Mouse (Mus musculus) limb, embryonic 15.5 days (tissue): Measurements from ENCODE around the gene Rdh9. TPM values are rescaled to one million over a fixed set of nuclear protein-coding genes. Genes with fewer than 3 reads are reported as not detected.
"Not testable (repeated sequence)": the region's sequence is repeated elsewhere in the genome, so short reads cannot be mapped to it uniquely, and the experiment has no call there.

ENCODE experiments used
- ATAC-seq: fragments of 200-750 bp; cut with Nextera tagmentation; 2 replicates; pipeline ENCODE4 v1.8.0; 2017; ENCODE audit warnings: low read depth, moderate TSS enrichment; ENCODE audit not compliant: insufficient number of reproducible peaks, low FRiP score, low TSS enrichment
- H3K27ac ChIP-seq: fragments of 300-500 bp; sonication (generic); 2 replicates; pipeline ENCODE4 v1.5.1; 2015; ENCODE audit warnings: moderate library complexity, mild to moderate bottlenecking, inconsistent platforms
- H3K27me3 ChIP-seq: fragments of 300-500 bp; sonication (generic); 2 replicates; pipeline ENCODE4 v1.6.1; 2015; ENCODE audit warnings: inconsistent platforms
- H3K36me3 ChIP-seq: fragments of 300-500 bp; sonication (generic); 2 replicates; pipeline ENCODE4 v1.6.1; 2015; ENCODE audit warnings: inconsistent platforms
- H3K4me1 ChIP-seq: fragments of 300-500 bp; sonication (generic); 2 replicates; pipeline ENCODE4 v1.6.1; 2015; ENCODE audit warnings: inconsistent platforms
- H3K4me2 ChIP-seq: fragments of 300-500 bp; sonication (generic); 2 replicates; pipeline ENCODE4 v1.6.1; 2015; ENCODE audit warnings: mild to moderate bottlenecking, inconsistent platforms
- H3K4me3 ChIP-seq: fragments of 300-500 bp; sonication (generic); 2 replicates; pipeline ENCODE4 v1.5.1; 2015; ENCODE audit warnings: mild to moderate bottlenecking, inconsistent platforms
- H3K9ac ChIP-seq: fragments of 300-500 bp; sonication (generic); 2 replicates; pipeline ENCODE4 v1.6.1; 2015; ENCODE audit warnings: inconsistent platforms
- H3K9me3 ChIP-seq: fragments of 300-500 bp; sonication (generic); 2 replicates; pipeline ENCODE4 v1.6.1; 2016; ENCODE audit warnings: inconsistent platforms
- WGBS: fragments of 180-500 bp; shearing (Covaris S2); methylation state at CpG from one replicate; pipeline ENCODE4 v1.1.7; 2015; 5-methylcytosine and 5-hydroxymethylcytosine counted together
- polyA plus RNA-seq: library from polyadenylated mRNA; unstranded; fragments of >200 nt; fragmentation: Nextera tagmentation; extraction: Ambion mirVana; gene quantifications from 2 replicates; pipeline ENCODE4 v1.2.1, GENCODE M21; 2015

The Rdh9 gene
- polyA plus RNA-seq, 1 experiment from 2014 or later = not detected

DNA sequence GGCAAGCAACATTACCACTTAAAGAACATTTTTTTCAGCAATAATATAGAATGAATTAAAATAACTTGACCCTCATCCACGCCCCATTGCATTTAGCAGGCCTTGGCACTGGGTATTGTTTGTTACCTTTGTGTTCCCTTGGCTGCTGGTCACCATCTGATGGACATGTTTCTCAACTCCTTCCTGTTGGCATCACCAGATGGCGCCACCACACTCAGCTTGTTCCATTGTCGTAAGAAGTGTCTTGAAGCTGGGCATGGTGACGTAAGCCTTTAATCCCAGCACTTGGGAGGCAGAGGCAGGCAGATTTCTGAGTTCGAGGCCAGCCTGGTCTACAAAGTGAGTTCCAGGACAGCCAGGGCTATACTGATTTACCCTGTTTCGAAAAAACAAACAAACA is 49.2 kb downstream of the Rdh9 start:
- H3K27me3 ChIP-seq = no peaks in the 10 kb centered on the region
- ATAC-seq = no peak
- no peak overlapping the region for H3K9ac ChIP-seq
- no peaks in the 10 kb centered on the region for H3K4me1 ChIP-seq
- 80% methylated on average over 6 of the region's 6 CpGs for WGBS
- H3K36me3 ChIP-seq = no peaks in the 10 kb centered on the region
- no peak overlapping the region for H3K4me3 ChIP-seq
- H3K27ac ChIP-seq = no peak overlapping the region
- H3K4me2 ChIP-seq = no peak overlapping the region
- no peaks in the 10 kb centered on the region for H3K9me3 ChIP-seq

DNA sequence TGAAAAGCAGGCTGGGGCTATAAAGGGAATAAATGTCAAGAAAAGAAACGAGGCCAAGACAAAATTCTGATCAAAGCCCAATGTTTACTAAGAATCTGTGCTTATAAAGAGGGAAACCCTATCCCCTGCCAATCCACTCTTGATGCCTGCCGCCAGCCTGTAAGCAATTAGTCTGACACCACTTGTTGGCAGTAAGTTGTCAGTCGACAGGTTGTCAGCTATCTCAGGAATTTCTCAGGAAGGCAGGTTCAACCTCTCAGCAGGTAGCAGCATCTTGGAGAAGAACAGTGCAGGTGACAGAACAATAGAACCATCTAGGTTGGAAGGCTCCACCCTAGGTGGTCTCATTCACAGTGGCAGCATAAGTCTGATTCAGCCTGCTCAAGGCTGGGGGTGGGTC is 52.9 kb downstream of the Rdh9 start:
- Histone ChIP-seq H3K27ac (no peak overlapping the region), H3K27me3 (no peaks in the 10 kb centered on the region), H3K9me3 (no peaks in the 10 kb centered on the region), H3K4me1 (no peaks in the 10 kb centered on the region), H3K4me2 (no peak overlapping the region), H3K9ac (no peak overlapping the region), H3K4me3 (no peak overlapping the region), H3K36me3 (no peaks in the 10 kb centered on the region)
- no peak for ATAC-seq
- 46% methylated on average over 3 of the region's 3 CpGs for WGBS

DNA sequence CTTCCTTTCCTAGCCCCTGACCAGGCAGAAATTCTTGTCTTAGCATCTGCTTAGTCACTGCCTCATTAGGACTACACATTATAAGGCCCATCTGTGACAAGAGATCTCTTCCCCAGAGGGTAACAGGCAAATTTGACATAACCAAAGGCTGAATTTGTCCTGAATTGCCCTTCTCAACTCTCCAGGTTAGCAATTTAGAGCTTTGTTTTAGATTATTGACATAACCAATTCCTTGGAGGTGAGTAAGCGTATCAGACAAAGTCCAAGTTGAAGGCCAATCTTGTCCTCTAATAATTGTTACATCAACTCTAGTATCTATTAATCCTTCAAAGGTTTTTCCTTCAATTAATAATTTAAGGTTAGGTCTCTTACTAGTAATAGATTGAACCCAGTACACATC is 58.0 kb downstream of the Rdh9 start:
- H3K4me2 ChIP-seq, H3K4me3 ChIP-seq, H3K9ac ChIP-seq, H3K4me1 ChIP-seq, H3K27ac ChIP-seq, H3K36me3 ChIP-seq, H3K27me3 ChIP-seq, ATAC-seq, H3K9me3 ChIP-seq: not testable (repeated sequence)
- whole genome bisulfite sequencing = 91% methylated on average over 1 of the region's 1 CpGs

DNA sequence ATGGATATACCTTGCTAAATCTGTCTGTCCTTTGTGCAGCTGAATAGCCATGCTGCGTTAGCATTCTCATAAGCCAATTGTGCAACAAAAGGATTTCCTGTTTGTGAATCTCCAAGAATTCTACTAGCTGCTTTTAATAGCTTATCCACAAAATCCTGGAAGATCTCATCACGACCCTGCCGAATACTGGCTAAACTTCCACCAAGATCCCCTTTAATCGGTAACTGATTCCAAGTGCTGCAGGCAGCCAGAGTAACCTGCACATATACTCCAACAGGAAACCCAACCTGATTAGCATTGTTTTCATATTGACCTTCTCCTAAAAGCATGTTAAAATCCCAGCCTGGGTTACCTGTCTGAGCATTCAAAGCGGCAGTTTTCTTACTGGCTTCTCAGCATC is 59.1 kb downstream of the Rdh9 start:
- H3K9me3 ChIP-seq = no peaks in the 10 kb centered on the region
- H3K27ac ChIP-seq = no peak overlapping the region
- no peaks in the 10 kb centered on the region for H3K4me1 ChIP-seq
- 84% methylated on average over 5 of the region's 5 CpGs for WGBS
- H3K4me2 ChIP-seq = no peak overlapping the region
- H3K4me3 ChIP-seq = no peak overlapping the region
- H3K27me3 ChIP-seq = no peaks in the 10 kb centered on the region
- H3K9ac ChIP-seq = no peak overlapping the region
- no peak for ATAC-seq
- no peaks in the 10 kb centered on the region for H3K36me3 ChIP-seq

DNA sequence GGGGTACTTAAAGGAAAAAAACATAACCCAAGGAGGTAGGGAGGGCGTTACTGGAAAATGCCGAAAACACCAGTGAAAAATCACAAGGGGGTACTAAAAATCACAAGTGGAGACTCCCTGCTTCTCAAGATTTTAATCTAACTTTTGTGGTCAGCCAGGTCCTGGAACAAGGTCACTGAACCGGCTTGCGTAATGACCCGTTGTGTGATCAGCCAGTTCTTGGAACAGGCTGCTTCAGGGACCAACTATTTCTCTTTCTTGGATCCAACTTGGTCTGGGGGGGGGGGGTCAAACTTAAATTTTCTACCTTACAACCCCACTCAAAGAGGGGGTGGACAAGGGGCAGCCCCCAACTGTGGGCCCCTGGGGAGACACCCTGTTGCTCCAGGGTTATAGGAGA is 61.6 kb downstream of the Rdh9 start:
- 88% methylated on average over 5 of the region's 5 CpGs for WGBS
- not testable (repeated sequence) for H3K27ac ChIP-seq, H3K9me3 ChIP-seq, H3K4me3 ChIP-seq, ATAC-seq, H3K4me1 ChIP-seq, H3K27me3 ChIP-seq, H3K4me2 ChIP-seq, H3K36me3 ChIP-seq, H3K9ac ChIP-seq

GRCm38 (mm10) chr10:127838539-127838938 is 62.4 kb downstream of the Rdh9 start:
- H3K4me2 ChIP-seq = no peak overlapping the region
- no peaks in the 10 kb centered on the region for H3K36me3 ChIP-seq
- no peak overlapping the region for H3K4me3 ChIP-seq
- no peak overlapping the region for H3K27ac ChIP-seq
- no peaks in the 10 kb centered on the region for H3K27me3 ChIP-seq
- no peaks in the 10 kb centered on the region for H3K9me3 ChIP-seq
- 90% methylated on average over 2 of the region's 2 CpGs for WGBS
- H3K9ac ChIP-seq = no peak overlapping the region
- no peaks in the 10 kb centered on the region for H3K4me1 ChIP-seq
- ATAC-seq = no peak

- Histone ChIP-seq H3K9ac (no peak overlapping the region), H3K9me3 (no peaks in the 10 kb centered on the region), H3K27me3 (no peaks in the 10 kb centered on the region), H3K27ac (no peak overlapping the region), H3K4me3 (no peak overlapping the region), H3K36me3 (no peaks in the 10 kb centered on the region), H3K4me2 (no peak overlapping the region), H3K4me1 (no peaks in the 10 kb centered on the region)
- 67% methylated on average over 2 of the region's 2 CpGs for WGBS
- no peak for ATAC-seq
Measured at GRCm38 (mm10) chr10:127840776-127841175, 64.6 kb downstream of the Rdh9 start.

Other genes with a start within 250 kb of the Rdh9 start
- gene Nxph4, start 241.8 kb upstream of the Rdh9 start, polyA plus RNA-seq = 21.7 and 25.1 TPM in 2 replicates
- gene Lrp1, start 155.2 kb upstream of the Rdh9 start, polyA plus RNA-seq = 146 and 148 TPM in 2 replicates
- gene Stat6, start 133.4 kb upstream of the Rdh9 start, polyA plus RNA-seq = 36.7 and 38.9 TPM in 2 replicates
- 8.3 and 8.5 TPM in 2 replicates for gene Nemp1, start 109.5 kb upstream of the Rdh9 start, polyA plus RNA-seq
- gene Nab2, start 107.8 kb upstream of the Rdh9 start, polyA plus RNA-seq = 23.7 and 24.4 TPM in 2 replicates
- 0.24 and 0.37 TPM in 2 replicates for gene Myo1a, start 71.2 kb upstream of the Rdh9 start, polyA plus RNA-seq
- gene Tac2, start 51.9 kb upstream of the Rdh9 start, polyA plus RNA-seq = 0.31 and 0.53 TPM in 2 replicates
- 2.4 and 2.8 TPM in 2 replicates for gene Zbtb39, start 36.8 kb upstream of the Rdh9 start, polyA plus RNA-seq
- 1.4 and 1.6 TPM in 2 replicates for gene Gpr182, start 24.7 kb upstream of the Rdh9 start, polyA plus RNA-seq
- 0.64 and 0.71 TPM in 2 replicates for gene Rdh1, start 16.7 kb upstream of the Rdh9 start, polyA plus RNA-seq
- gene Rdh16f1, start 16.6 kb upstream of the Rdh9 start, polyA plus RNA-seq = 2.6 and 3.8 TPM in 2 replicates
- gene Rdh16, start 24.8 kb downstream of the Rdh9 start, polyA plus RNA-seq = 0.04 TPM in 1 of 2 replicates, not detected in the other
- gene Rdh19, start 73.5 kb downstream of the Rdh9 start, polyA plus RNA-seq = not detected in 2 replicates
- not detected in 2 replicates for gene Rdh16f2, start 90.1 kb downstream of the Rdh9 start, polyA plus RNA-seq
- gene Rdh7, start 112.4 kb downstream of the Rdh9 start, polyA plus RNA-seq = not detected in 2 replicates
- 16.4 and 16.8 TPM in 2 replicates for gene Sdr9c7, start 122.1 kb downstream of the Rdh9 start, polyA plus RNA-seq
- gene Hsd17b6, start 231.2 kb downstream of the Rdh9 start, polyA plus RNA-seq = not detected in 2 replicates
- gene Prim1, start 238.8 kb downstream of the Rdh9 start, polyA plus RNA-seq = 63.7 and 71.9 TPM in 2 replicates